15 mouse cellular contexts compared by ENCODE assay signal in genomic region chr14:46004078-46004477, GRCm38 (mm10).
"Had no signal": no experiment of that assay in that cellular context is flagged by ENCODE, and none has a peak within 500 bp of the region (broad histone marks: within the 10 kb centered on the region; RNA-seq: fewer than 3 reads in every experiment).

No protein-coding gene starts in this region.

- H3K27me3 ChIP-seq: intestine, embryonic 15.5 days; liver, embryonic 12.5 days; liver, embryonic 15.5 days; megakaryocyte, embryonic 14.5 days; midbrain, embryonic 13.5 days had no signal

- DNase-seq: kidney, adult 18-20 months; kidney, postnatal 36 days; layer of hippocampus, postnatal 36 days; liver; thymus, adult 18-20 months; thymus, postnatal 36 days had no signal

- H3K4me1 ChIP-seq: intestine, embryonic 15.5 days; limb, embryonic 13.5 days; liver, embryonic 12.5 days; liver, embryonic 15.5 days; megakaryocyte, embryonic 14.5 days; midbrain, embryonic 13.5 days had no signal

- H3K36me3 ChIP-seq: intestine, embryonic 15.5 days; limb, embryonic 13.5 days; liver, embryonic 12.5 days; liver, embryonic 15.5 days; midbrain, embryonic 10.5 days; midbrain, embryonic 13.5 days had no signal

- ATAC-seq: hindbrain, embryonic 16.5 days; intestine, embryonic 15.5 days; liver, embryonic 12.5 days; midbrain, embryonic 13.5 days had no signal

- H3K4me2 ChIP-seq: intestine, embryonic 15.5 days; limb, embryonic 13.5 days; liver, embryonic 12.5 days; liver, embryonic 15.5 days; midbrain, embryonic 13.5 days had no signal

- H3K9me3 ChIP-seq: intestine, embryonic 15.5 days; limb, embryonic 13.5 days; liver, embryonic 12.5 days; liver, embryonic 15.5 days; megakaryocyte, embryonic 14.5 days; midbrain, embryonic 10.5 days; midbrain, embryonic 13.5 days had no signal

- H3K4me3 ChIP-seq: intestine, embryonic 15.5 days; left cerebral cortex, adult 2 months; limb, embryonic 13.5 days; liver, embryonic 12.5 days; liver, embryonic 15.5 days; megakaryocyte, embryonic 14.5 days; midbrain, embryonic 10.5 days; midbrain, embryonic 13.5 days had no signal

- H3K27ac ChIP-seq: intestine, embryonic 15.5 days; left cerebral cortex, adult 2 months; limb, embryonic 13.5 days; liver, embryonic 12.5 days; liver, embryonic 15.5 days; midbrain, embryonic 10.5 days; midbrain, embryonic 13.5 days had no signal

- H3K9ac ChIP-seq: intestine, embryonic 15.5 days; limb, embryonic 13.5 days; liver, embryonic 12.5 days; liver, embryonic 15.5 days; midbrain, embryonic 13.5 days had no signal
